Mouse (Mus musculus) lung, adult 18-20 months (tissue): ENCODE results near the gene Gm21834.
A peak's percentile ranks its signal among the peaks of the same experiment; 100 is the strongest.

Experiments used
- DNase-seq, 2 experiments: peaks; one replicate each; pipeline ENCODE4 v3.0.0; 2022; ENCODE audit warnings: mixed read lengths in 2 of 2

Gm21834 gene

GRCm38 (mm10) chr17:57742119-57742518 lies at the start of gene Gm21834:
Gene Gm21834 (minus strand): TSS chr17:57742219.
- DNase-seq: no peak

DNA sequence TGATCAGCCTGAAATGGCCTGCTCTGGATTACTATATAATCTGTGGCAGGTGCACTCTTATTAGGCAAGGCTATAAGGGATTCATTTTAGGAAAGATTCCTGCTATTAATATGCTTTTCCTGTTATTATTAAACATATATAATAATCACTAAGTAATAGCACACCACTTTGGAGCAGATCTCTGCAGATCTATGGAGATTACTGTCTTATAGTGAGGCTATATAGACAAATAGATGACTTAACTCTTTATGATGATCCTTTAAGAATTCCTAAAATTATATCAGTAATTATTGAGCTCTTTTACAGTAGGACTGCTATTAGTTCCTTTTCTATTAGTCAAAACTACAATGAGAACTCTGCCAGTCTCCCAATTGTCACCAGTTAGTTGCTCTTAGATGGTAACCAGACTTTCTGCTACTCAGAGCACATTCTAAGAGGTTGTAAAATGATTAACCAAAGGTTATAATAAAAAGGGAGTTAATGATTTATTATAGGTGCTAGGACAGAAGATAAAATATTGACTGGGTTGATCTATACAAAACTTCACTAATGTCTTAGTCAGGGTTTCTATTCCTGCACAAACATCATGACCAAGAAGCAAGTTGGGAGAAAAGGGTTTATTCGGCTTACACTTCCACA lies 46.3 kb upstream of the Gm21834 start:
- no peak for DNase-seq

DNA sequence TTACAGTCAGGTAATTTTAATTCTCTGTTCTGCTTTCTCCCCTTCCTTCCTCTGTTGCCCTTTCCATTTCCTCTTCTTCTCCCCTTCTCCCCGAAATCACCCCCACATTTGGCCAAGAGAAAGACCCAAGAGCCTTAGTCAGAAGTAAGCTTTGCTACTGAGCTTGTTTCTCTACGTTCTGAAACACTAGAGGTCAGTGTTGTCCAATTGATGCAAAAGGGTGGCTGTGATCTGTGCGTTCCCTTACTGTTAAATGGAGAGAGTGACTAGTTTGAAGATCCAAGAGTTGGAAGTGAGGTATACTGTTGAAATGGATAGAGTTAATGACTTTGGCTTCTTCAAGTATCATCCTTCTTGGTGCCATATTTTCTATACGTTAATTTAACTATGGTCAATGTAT lies 28.9 kb upstream of the Gm21834 start:
- no peak for DNase-seq

DNA sequence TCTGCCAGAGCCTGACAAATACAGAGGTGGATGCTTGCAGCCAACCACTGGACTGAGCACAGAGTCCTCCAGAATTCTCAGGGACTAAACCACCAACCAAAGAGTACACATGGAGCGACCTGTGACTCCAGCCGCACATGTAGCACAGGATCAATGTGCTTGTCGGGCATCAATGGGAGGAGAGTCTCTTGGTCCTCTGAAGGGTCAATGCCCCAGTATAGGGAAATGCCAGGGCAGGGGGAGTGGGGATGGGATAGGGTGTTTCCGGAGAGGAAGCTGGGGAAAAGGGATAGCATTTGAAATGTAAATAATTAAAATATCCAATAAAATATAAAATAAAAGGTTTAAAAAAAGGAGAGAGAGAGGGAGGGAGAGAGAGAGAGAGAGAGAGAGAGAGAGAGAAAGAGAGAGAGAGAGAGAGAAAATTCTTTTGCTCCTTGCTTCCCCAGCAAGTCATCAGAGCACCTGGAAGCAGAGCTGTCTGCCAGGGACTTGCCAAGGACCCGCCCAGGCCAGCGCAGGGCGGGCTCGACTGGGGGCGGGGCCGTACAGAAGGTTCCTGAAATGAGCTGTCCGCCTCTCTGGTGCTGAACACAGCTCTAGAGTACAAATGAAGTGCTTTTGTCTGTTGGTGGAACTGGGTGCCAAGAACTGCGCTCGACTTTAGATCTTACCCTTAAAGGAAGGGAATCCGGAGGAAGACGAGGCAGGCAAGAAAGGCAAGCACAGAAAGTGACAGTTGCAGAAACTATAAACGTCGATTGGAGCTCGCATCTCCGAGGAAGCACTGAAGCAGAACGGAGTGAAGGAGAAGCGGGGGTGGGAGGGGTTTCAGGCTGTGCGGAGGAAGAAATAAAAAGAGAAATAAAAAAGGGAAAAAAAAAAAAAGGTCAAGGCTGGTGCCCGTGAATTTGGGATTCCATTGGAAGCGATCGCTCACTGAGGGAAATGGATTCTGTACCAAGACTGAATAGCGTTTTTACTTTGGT lies 26.9 kb upstream of the Gm21834 start, which contains the start of gene Cntnap5c:
Gene Cntnap5c (plus strand): TSS at position 949 of the 989 bp plus-strand sequence.
- DNase-seq: peak in 1 of 2 experiments; percentile 2

GRCm38 (mm10) chr17:57767306-57767705 lies 25.3 kb upstream of the Gm21834 start:
- DNase-seq: no peak

DNA sequence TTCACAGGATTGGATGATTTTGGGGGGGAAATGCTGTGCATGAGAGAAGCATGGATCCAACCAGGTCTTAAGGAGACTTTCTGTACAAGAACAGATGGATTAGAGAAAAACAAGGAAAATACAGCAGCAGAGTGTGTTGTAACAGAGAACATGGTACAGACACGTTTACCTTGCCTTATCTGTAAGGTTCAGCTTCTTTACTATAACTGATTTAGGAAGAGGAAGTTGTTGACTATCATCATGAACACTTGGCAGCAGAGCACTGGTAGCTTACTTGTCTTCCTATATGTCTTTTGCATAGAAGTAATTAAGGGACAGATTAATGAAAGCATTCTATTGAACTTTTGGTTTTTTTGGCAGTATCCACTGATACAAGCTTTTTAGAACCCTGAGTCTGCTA lies 16.0 kb upstream of the Gm21834 start:
- DNase-seq: no peak

DNA sequence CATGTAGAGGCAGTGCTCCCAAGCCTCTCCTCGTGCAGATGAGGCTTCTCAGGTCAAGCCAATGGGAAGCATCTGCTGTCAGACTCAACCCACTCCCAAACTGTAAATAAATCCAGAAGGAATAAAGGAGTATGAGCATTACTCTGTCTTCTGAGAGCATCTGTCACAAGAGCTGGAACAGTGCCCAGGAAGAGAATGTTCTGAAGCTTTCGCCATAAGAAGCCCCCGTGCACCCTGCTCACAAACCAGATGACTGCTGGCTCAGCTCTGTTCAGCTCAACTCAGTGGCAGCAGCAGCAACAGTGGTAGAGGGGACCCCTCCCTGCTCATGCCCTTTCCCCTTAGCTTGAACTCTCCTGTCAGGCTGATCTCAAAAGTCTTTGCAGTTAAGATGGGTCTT lies 47.2 kb downstream of the Gm21834 start:
- DNase-seq: no peak
